Mouse (Mus musculus): ENCODE results near the gene Gm8773. TPM values are rescaled to one million over a fixed set of nuclear protein-coding genes. Genes with fewer than 3 reads are reported as not detected.
A peak's percentile ranks its signal among the peaks of the same experiment; 100 is the strongest.

Gm8773 gene
- polyA plus RNA-seq (2016; fragmentation: Nextera tagmentation; extraction: Ambion mirVana): 2.3 and 2.5 TPM in 2 replicates

- H3K27ac ChIP-seq: peak within 1 kb of the TSS; percentile 72
- peak; percentile 51 for DNase-seq (ENCODE audit: extremely low spot score, low spot score)
- 2% methylated on average over 24 of the region's 24 CpGs for WGBS
These were observed at the start of gene Gm8773 for GRCm38 (mm10) chr5:5573749-5574317. Gene Gm8773 (plus strand): TSS chr5:5573799.

GRCm38 (mm10) chr5:5533656-5534420 lies 39.8 kb upstream of the Gm8773 start:
- H3K9me3 ChIP-seq: no peaks in the 10 kb centered on the region
- WGBS: 93% methylated on average over 3 of the region's 3 CpGs
- H3K4me1 ChIP-seq: no peaks in the 10 kb centered on the region
- H3K36me3 ChIP-seq (replicated peaks): peaks cover 26% of the 10 kb centered on the region
- no peak overlapping the region for H3K4me3 ChIP-seq
- H3K27ac ChIP-seq: no peak overlapping the region
- H3K27me3 ChIP-seq (ENCODE audit: poor library complexity, severe bottlenecking): no peaks in the 10 kb centered on the region
- no peak for DNase-seq (ENCODE audit: extremely low spot score, low spot score)

More at GRCm38 (mm10) chr5:5573749-5574317, at the start of gene Gm8773:
- no peaks in the 10 kb centered on the region for H3K9me3 ChIP-seq
- H3K27me3 ChIP-seq (ENCODE audit: poor library complexity, severe bottlenecking): peaks cover 30% of the 10 kb centered on the region
- no peaks in the 10 kb centered on the region for H3K36me3 ChIP-seq (replicated peaks)
- H3K4me1 ChIP-seq: peaks cover 8% of the 10 kb centered on the region; the same call in 1 of the 2 replicates
- peak within 1 kb of the TSS; percentile 63 for H3K4me3 ChIP-seq

- H3K4me3 ChIP-seq: no peak overlapping the region
- H3K27me3 ChIP-seq (ENCODE audit: poor library complexity, severe bottlenecking): no peaks in the 10 kb centered on the region
- WGBS: 92% methylated on average over 1 of the region's 1 CpGs
- H3K9me3 ChIP-seq: no peaks in the 10 kb centered on the region
- peaks cover 46% of the 10 kb centered on the region for H3K36me3 ChIP-seq (replicated peaks)
- no peak for DNase-seq (ENCODE audit: extremely low spot score, low spot score)
- no peaks in the 10 kb centered on the region for H3K4me1 ChIP-seq
- no peak overlapping the region for H3K27ac ChIP-seq
These were observed 37.5 kb upstream of the Gm8773 start for GRCm38 (mm10) chr5:5536131-5536530.

- no peak overlapping the region for H3K27ac ChIP-seq
- H3K4me3 ChIP-seq: no peak overlapping the region
- H3K9me3 ChIP-seq: no peaks in the 10 kb centered on the region
- H3K27me3 ChIP-seq (ENCODE audit: poor library complexity, severe bottlenecking): no peaks in the 10 kb centered on the region
- WGBS: 86% methylated on average over 3 of the region's 3 CpGs
- no peak for DNase-seq (ENCODE audit: extremely low spot score, low spot score)
- no peaks in the 10 kb centered on the region for H3K4me1 ChIP-seq
- peaks cover 83% of the 10 kb centered on the region for H3K36me3 ChIP-seq (replicated peaks)
These were observed 33.8 kb upstream of the Gm8773 start for GRCm38 (mm10) chr5:5539771-5540170.

GRCm38 (mm10) chr5:5540385-5540784 lies 33.2 kb upstream of the Gm8773 start:
- Histone ChIP-seq H3K4me3 (no peak overlapping the region), H3K9me3 (no peaks in the 10 kb centered on the region), H3K4me1 (no peaks in the 10 kb centered on the region), H3K27ac (no peak overlapping the region), H3K36me3 (replicated peaks) (peaks cover 88% of the 10 kb centered on the region), H3K27me3 (ENCODE audit: poor library complexity, severe bottlenecking) (no peaks in the 10 kb centered on the region)
- DNase-seq (ENCODE audit: extremely low spot score, low spot score): no peak
- 59% methylated on average over 3 of the region's 3 CpGs for WGBS

GRCm38 (mm10) chr5:5551110-5551509 lies 22.5 kb upstream of the Gm8773 start:
- Histone ChIP-seq H3K4me3 (no peak overlapping the region), H3K9me3 (peaks cover 7% of the 10 kb centered on the region; the same call in 1 of the 2 replicates), H3K27me3 (ENCODE audit: poor library complexity, severe bottlenecking) (no peaks in the 10 kb centered on the region), H3K27ac (no peak overlapping the region), H3K36me3 (replicated peaks) (peaks cover 95% of the 10 kb centered on the region), H3K4me1 (no peaks in the 10 kb centered on the region)
- no peak for DNase-seq (ENCODE audit: extremely low spot score, low spot score)
- WGBS: 92% methylated on average over 1 of the region's 1 CpGs

GRCm38 (mm10) chr5:5559079-5559740 lies 14.4 kb upstream of the Gm8773 start, which contains the start of gene Gtpbp10:
Gene Gtpbp10 (minus strand): TSS chr5:5559538.
- Histone ChIP-seq H3K27me3 (ENCODE audit: poor library complexity, severe bottlenecking) (no peaks in the 10 kb centered on the region), H3K27ac (peak within 1 kb of the TSS; percentile 94), H3K9me3 (no peaks in the 10 kb centered on the region), H3K4me3 (peak within 1 kb of the TSS; percentile 73), H3K36me3 (replicated peaks) (peaks cover 19% of the 10 kb centered on the region), H3K4me1 (peaks cover 15% of the 10 kb centered on the region)
- DNase-seq (ENCODE audit: extremely low spot score, low spot score): peak; percentile 91
- 0% methylated on average over 43 of the region's 43 CpGs for WGBS

GRCm38 (mm10) chr5:5559798-5560197 lies 13.8 kb upstream of the Gm8773 start:
- WGBS: 49% methylated on average over 8 of the region's 8 CpGs
- H3K27ac ChIP-seq: peak overlapping the region; percentile 94
- no peaks in the 10 kb centered on the region for H3K9me3 ChIP-seq
- DNase-seq (ENCODE audit: extremely low spot score, low spot score): no peak
- H3K4me1 ChIP-seq: peaks cover 15% of the 10 kb centered on the region
- H3K36me3 ChIP-seq (replicated peaks): peaks cover 13% of the 10 kb centered on the region
- no peaks in the 10 kb centered on the region for H3K27me3 ChIP-seq (ENCODE audit: poor library complexity, severe bottlenecking)
- H3K4me3 ChIP-seq: peak overlapping the region; percentile 73

GRCm38 (mm10) chr5:5561041-5561706 lies 12.4 kb upstream of the Gm8773 start:
- H3K27ac ChIP-seq: no peak overlapping the region
- H3K27me3 ChIP-seq (ENCODE audit: poor library complexity, severe bottlenecking): no peaks in the 10 kb centered on the region
- WGBS: 81% methylated on average over 4 of the region's 4 CpGs

GRCm38 (mm10) chr5:5562435-5562834 lies 11.2 kb upstream of the Gm8773 start:
- Histone ChIP-seq H3K4me1 (peaks cover 15% of the 10 kb centered on the region), H3K4me3 (no peak overlapping the region), H3K27me3 (ENCODE audit: poor library complexity, severe bottlenecking) (no peaks in the 10 kb centered on the region), H3K27ac (no peak overlapping the region), H3K36me3 (replicated peaks) (no peaks in the 10 kb centered on the region), H3K9me3 (no peaks in the 10 kb centered on the region)
- no peak for DNase-seq (ENCODE audit: extremely low spot score, low spot score)
- 73% methylated on average over 3 of the region's 3 CpGs for WGBS

More at GRCm38 (mm10) chr5:5561041-5561706, 12.4 kb upstream of the Gm8773 start:
- DNase-seq (ENCODE audit: extremely low spot score, low spot score): no peak
- Histone ChIP-seq H3K36me3 (replicated peaks) (no peaks in the 10 kb centered on the region), H3K4me3 (no peak overlapping the region), H3K4me1 (peaks cover 15% of the 10 kb centered on the region), H3K9me3 (no peaks in the 10 kb centered on the region)

- no peaks in the 10 kb centered on the region for H3K9me3 ChIP-seq
- no peaks in the 10 kb centered on the region for H3K4me1 ChIP-seq
- WGBS: 87% methylated on average over 3 of the region's 3 CpGs
- H3K4me3 ChIP-seq: no peak overlapping the region
- DNase-seq (ENCODE audit: extremely low spot score, low spot score): no peak
- H3K27me3 ChIP-seq (ENCODE audit: poor library complexity, severe bottlenecking): no peaks in the 10 kb centered on the region
- H3K36me3 ChIP-seq (replicated peaks): no peaks in the 10 kb centered on the region
- no peak overlapping the region for H3K27ac ChIP-seq
These were observed 14.1 kb downstream of the Gm8773 start for GRCm38 (mm10) chr5:5587686-5588085.

GRCm38 (mm10) chr5:5610540-5610939 lies 36.9 kb downstream of the Gm8773 start:
- Histone ChIP-seq H3K9me3 (no peaks in the 10 kb centered on the region), H3K27me3 (ENCODE audit: poor library complexity, severe bottlenecking) (no peaks in the 10 kb centered on the region), H3K4me3 (no peak overlapping the region), H3K27ac (no peak overlapping the region), H3K4me1 (no peaks in the 10 kb centered on the region), H3K36me3 (replicated peaks) (no peaks in the 10 kb centered on the region)
- no peak for DNase-seq (ENCODE audit: extremely low spot score, low spot score)
- WGBS: 61% methylated on average over 3 of the region's 3 CpGs

All from forebrain, embryonic 10.5 days (tissue).